ENCODE assay signal across 10 mouse cellular contexts in the genomic region with DNA sequence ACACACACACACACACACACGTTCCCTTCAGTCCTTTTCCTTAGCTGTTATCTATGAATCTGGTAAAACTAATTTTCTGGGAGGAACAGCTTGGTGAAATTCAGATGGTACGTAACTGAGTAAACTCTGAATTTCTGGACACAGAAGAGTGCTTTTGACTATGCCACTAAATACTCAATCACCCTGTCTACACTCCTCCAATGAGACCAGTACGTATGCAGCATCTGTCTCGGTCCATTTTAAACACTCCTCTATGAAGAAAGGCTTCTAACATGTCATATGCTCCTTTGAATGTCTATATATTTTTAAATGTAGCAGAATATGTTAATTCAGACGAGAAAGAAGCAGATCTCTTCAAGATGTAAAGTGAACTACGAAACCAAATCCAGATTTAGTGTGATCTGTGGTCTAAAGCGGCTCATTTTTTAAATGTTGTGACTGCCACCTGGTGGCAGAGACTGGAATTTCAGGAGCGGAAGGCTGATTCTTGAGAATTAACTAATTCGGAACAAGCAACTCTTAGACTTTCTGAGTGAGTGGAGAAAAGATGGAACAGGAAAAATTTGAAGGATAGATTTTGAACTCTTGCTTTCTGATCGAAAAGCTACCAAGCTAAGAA. TPM values are rescaled to one million over a fixed set of nuclear protein-coding genes. Genes with fewer than 3 reads are reported as not detected.
DNase-seq lines count a peak whose midpoint lies in the region; ATAC-seq lines count a peak whose summit lies in the region.
"Had no signal": no experiment of that assay in that cellular context is flagged by ENCODE, and none has a peak within 500 bp of the region (broad histone marks: within the 10 kb centered on the region; RNA-seq: fewer than 3 reads in every experiment).

No protein-coding gene starts in this region.

- H3K4me1 ChIP-seq in liver, embryonic 12.5 days = no peaks in the 10 kb centered on the region
- H3K4me1 ChIP-seq in midbrain, embryonic 14.5 days (ENCODE audit: control insufficient read depth, insufficient read depth, low read length) = no peaks in the 10 kb centered on the region
- H3K4me1 ChIP-seq: embryonic facial prominence, embryonic 13.5 days; megakaryocyte, embryonic 14.5 days had no signal

- H3K9ac ChIP-seq in liver, embryonic 12.5 days = no peak overlapping the region
- no peak overlapping the region for H3K9ac ChIP-seq in midbrain, embryonic 14.5 days (replicated peaks; ENCODE audit: low read length)
- H3K9ac ChIP-seq: embryonic facial prominence, embryonic 13.5 days had no signal

- DNase-seq in liver = peak; percentile 63
- DNase-seq in adrenal gland, adult 2 months = peak; percentile 20
- DNase-seq in embryo, embryonic 11 days = peak; percentile 83
- peak; percentile 62 to 77 for DNase-seq in heart, postnatal 36 days
- peak; percentile 40 to 71 for DNase-seq in left cerebral cortex, adult 8-10 months (ENCODE audit: low spot score in 2 of 2)
- peak; percentile 93 for DNase-seq in midbrain, embryonic 14.5 days
- DNase-seq in thymus, postnatal 14 days = peak; percentile 56

- H3K4me3 ChIP-seq in liver, embryonic 12.5 days = no peak overlapping the region
- no peak overlapping the region for H3K4me3 ChIP-seq in midbrain, embryonic 14.5 days (replicated peaks; ENCODE audit: low read depth, low read length)
- H3K4me3 ChIP-seq: embryonic facial prominence, embryonic 13.5 days; megakaryocyte, embryonic 14.5 days had no signal

- no peaks in the 10 kb centered on the region for H3K27me3 ChIP-seq in liver, embryonic 12.5 days (replicated peaks)
- H3K27me3 ChIP-seq in midbrain, embryonic 14.5 days (ENCODE audit: control insufficient read depth, insufficient read depth, low read length) = no peaks in the 10 kb centered on the region

- no peak overlapping the region for H3K4me2 ChIP-seq in liver, embryonic 12.5 days
- H3K4me2 ChIP-seq in midbrain, embryonic 14.5 days (ENCODE audit: low read length) = no peak overlapping the region
- H3K4me2 ChIP-seq: embryonic facial prominence, embryonic 13.5 days had no signal

- ATAC-seq in liver, embryonic 12.5 days = no peak
- no peak; the same call in 1 of the 2 replicates for ATAC-seq in midbrain, embryonic 14.5 days (ENCODE audit: low FRiP score, low TSS enrichment)

- H3K27ac ChIP-seq in liver, embryonic 12.5 days = no peak overlapping the region
- no peak overlapping the region for H3K27ac ChIP-seq in midbrain, embryonic 14.5 days (replicated peaks; ENCODE audit: low read depth, low read length)
- H3K27ac ChIP-seq: embryonic facial prominence, embryonic 13.5 days had no signal

- intact Hi-C loops in heart, postnatal 36 days (cut with DNase I) = loop anchor here (1.0 kb wide), 3 partner anchors 30 to 402 kb away; no protein-coding TSS in a partner anchor

- H3K36me3 ChIP-seq in liver, embryonic 12.5 days = no peaks in the 10 kb centered on the region
- no peaks in the 10 kb centered on the region for H3K36me3 ChIP-seq in midbrain, embryonic 14.5 days (ENCODE audit: control insufficient read depth, insufficient read depth, low read length)
- H3K36me3 ChIP-seq: embryonic facial prominence, embryonic 13.5 days had no signal

- 34% methylated on average over 10 of the region's 10 CpGs for WGBS in liver, embryonic 12.5 days (ENCODE audit: insufficient replicate concordance)
- 43% methylated on average over 10 of the region's 10 CpGs for WGBS in midbrain, embryonic 14.5 days

- no peaks in the 10 kb centered on the region for H3K9me3 ChIP-seq in liver, embryonic 12.5 days (replicated peaks)
- H3K9me3 ChIP-seq in midbrain, embryonic 14.5 days (ENCODE audit: control insufficient read depth, low read length) = no peaks in the 10 kb centered on the region
- H3K9me3 ChIP-seq: embryonic facial prominence, embryonic 13.5 days had no signal

RNA-seq across cellular contexts. Expression of a gene that starts 6.1 kb away (rescaled TPM):
- 0.15 and 0.18 TPM in 2 replicates for polyA plus RNA-seq in liver, embryonic 12.5 days (2016; fragmentation: Nextera tagmentation; extraction: Ambion mirVana)
- not detected for total RNA-seq in adrenal gland, adult 2 months (2021)
- polyA plus RNA-seq in adrenal gland, adult 2 months (2012; rRNA removed) = not detected in 2 replicates
- total RNA-seq in heart, postnatal 36 days (2021) = 10 to 100 TPM; 13.8 to 15.2 TPM
- 1 to 10 TPM; 3.5 to 6.1 (median 5.2) TPM for total RNA-seq in left cerebral cortex, adult 8-10 months (2022)
- 0.29 TPM in 1 of 2 replicates, not detected in the other for polyA plus RNA-seq in midbrain, embryonic 14.5 days (2014; fragmentation: Nextera tagmentation; extraction: Ambion mirVana)

RNA-seq across cellular contexts. Expression of a gene that starts 51.2 kb away (rescaled TPM):
- polyA plus RNA-seq in liver, embryonic 12.5 days (2016; fragmentation: Nextera tagmentation; extraction: Ambion mirVana) = 12.3 and 12.8 TPM in 2 replicates
- 10 to 100 TPM; 21.5 to 23.2 TPM for total RNA-seq in adrenal gland, adult 2 months (2021)
- polyA plus RNA-seq in adrenal gland, adult 2 months (2012; rRNA removed) = 19.5 and 23.3 TPM in 2 replicates
- 10 to 100 TPM; 21.4 to 21.8 TPM for total RNA-seq in heart, postnatal 36 days (2021)
- 10 to 100 TPM; 21.5 to 24.6 (median 22.9) TPM for total RNA-seq in left cerebral cortex, adult 8-10 months (2022)
- polyA plus RNA-seq in midbrain, embryonic 14.5 days (2014; fragmentation: Nextera tagmentation; extraction: Ambion mirVana) = 10.3 and 13.2 TPM in 2 replicates

Comparison
In these comparisons a context has a peak if more than half of its experiments do, and no peak if none do; other contexts are left out.
1. DNase-seq: peak in every context shown above with its lines; median percentile 93 in midbrain, embryonic 14.5 days; 83 in embryo, embryonic 11 days; 70 in heart, postnatal 36 days; 63 in liver; 56 in thymus, postnatal 14 days; 56 in left cerebral cortex, adult 8-10 months; 20 in adrenal gland, adult 2 months.
2. RNA of a gene that starts 6.1 kb away (total RNA-seq): 13.8 to 15.2 TPM in heart, postnatal 36 days and 3.5 to 6.1 TPM in left cerebral cortex, adult 8-10 months; not detected in adrenal gland, adult 2 months; every median in the first group is over 4 times any median in the second.